Mouse (Mus musculus): Measurements from ENCODE around the gene Trim59. TPM values are rescaled to one million over a fixed set of nuclear protein-coding genes. Genes with fewer than 3 reads are reported as not detected.

Gene Trim59
- polyA plus RNA-seq (2016; fragmentation: Nextera tagmentation; extraction: Ambion mirVana): 112 and 114 TPM in 2 replicates

DNA sequence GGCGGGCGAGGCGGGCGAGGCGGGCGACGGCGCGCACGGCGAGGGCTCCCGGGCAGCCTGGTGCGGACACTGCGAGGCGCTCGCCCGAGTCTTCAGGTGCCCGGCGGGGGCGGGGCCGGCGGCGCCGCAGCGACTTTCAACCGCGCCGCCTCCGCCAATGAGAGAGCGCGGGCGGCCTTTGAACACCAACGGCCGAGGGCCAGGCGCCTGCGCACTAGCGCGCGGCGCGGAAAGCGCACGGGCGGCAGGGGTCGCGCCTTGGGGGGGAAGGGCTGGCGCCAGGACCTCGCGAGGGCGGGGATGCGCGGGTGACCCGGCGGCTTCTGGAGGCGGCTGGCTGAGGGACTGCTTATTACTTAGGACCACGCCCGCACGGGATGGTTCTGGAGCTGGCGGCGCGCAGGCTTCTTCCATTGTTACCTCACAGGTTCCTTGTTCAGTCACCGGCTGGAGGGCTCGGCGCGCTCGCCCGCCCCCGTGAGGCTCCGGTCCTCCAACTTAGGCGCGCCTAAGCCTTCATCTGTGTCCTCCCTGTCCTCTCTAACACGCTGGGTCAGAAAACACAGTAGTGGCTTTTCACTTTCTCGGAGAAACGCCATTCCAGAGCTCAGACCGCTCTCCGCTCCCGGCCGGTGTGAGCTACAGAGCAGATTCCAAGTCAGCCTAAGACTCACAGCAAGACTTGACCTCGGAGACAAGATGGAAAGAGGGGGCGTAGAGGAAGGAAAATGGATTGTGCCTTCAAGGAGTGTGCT lies at the start of gene Trim59:
Gene Trim59, minus strand, starts transcription at position 111 of the 755 bp plus-strand sequence.
- no peaks in the 10 kb centered on the region for H3K9me3 ChIP-seq

DNA sequence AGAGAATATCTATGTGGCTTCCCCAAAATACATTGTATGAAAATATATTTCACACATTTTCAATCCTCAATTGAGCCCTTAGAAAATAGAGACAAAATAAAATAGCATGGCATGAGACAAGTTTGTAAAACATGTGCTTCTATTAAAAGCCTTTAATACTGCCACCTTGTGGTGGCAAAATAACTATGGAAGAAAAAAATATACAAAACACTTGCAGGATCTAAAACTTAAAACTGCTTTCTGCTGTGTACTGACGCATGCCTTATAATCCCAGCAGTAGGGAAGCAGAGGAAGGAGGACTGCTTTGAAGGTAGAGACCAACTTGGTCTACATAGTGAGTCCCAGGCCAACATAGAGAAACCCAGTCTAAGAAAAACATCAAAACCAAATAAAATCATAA lies 19.4 kb upstream of the Trim59 start:
- Histone ChIP-seq H3K27me3 (replicated peaks) (no peaks in the 10 kb centered on the region), H3K9ac (no peak overlapping the region), H3K27ac (no peak overlapping the region), H3K4me3 (no peak overlapping the region), H3K4me2 (replicated peaks) (no peak overlapping the region), H3K36me3 (no peaks in the 10 kb centered on the region), H3K4me1 (no peaks in the 10 kb centered on the region), H3K9me3 (no peaks in the 10 kb centered on the region)
- WGBS: 64% methylated on average over 1 of the region's 1 CpGs
- no peak for ATAC-seq (ENCODE audit: low FRiP score, low read depth)

More for the DNA sequence above, at the start of gene Trim59:
- peak; percentile 97 for ATAC-seq (ENCODE audit: low FRiP score, low read depth)
- peaks cover 7% of the 10 kb centered on the region for H3K4me1 ChIP-seq
- WGBS: under 1% methylated on average over 79 of the region's 80 CpGs
- peak within 1 kb of the TSS; percentile 94 for H3K9ac ChIP-seq
- peak within 1 kb of the TSS; percentile 67 for H3K4me2 ChIP-seq (replicated peaks)
- H3K4me3 ChIP-seq: peak within 1 kb of the TSS; percentile 87
- peaks cover 4% of the 10 kb centered on the region for H3K36me3 ChIP-seq
- H3K27me3 ChIP-seq (replicated peaks): no peaks in the 10 kb centered on the region
- peak within 1 kb of the TSS; percentile 85 for H3K27ac ChIP-seq

DNA sequence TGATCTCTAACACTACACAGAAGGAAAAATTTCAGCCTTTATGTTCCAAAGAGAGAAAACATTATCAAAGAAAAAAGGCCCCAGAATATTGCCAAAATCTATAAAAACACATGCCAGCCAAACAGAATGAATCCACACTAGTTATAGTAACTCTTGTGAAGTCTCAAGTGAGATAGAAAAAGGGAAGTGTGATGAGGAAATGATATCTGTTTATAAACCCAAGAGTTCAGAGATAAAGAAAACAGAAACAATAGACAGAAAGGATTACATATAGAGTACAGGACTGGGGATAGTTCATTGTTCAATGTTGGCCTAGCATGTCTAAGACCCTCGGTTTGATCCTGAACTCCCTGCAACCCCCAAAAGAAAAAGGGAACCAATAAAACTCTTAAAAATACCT lies 18.2 kb upstream of the Trim59 start:
- Histone ChIP-seq H3K27ac (no peak overlapping the region), H3K4me3 (no peak overlapping the region), H3K9ac (no peak overlapping the region), H3K27me3 (replicated peaks) (no peaks in the 10 kb centered on the region), H3K36me3 (no peaks in the 10 kb centered on the region), H3K9me3 (no peaks in the 10 kb centered on the region), H3K4me2 (replicated peaks) (no peak overlapping the region), H3K4me1 (no peaks in the 10 kb centered on the region)
- no peak for ATAC-seq (ENCODE audit: low FRiP score, low read depth)
- WGBS: 100% methylated on average over 1 of the region's 1 CpGs

DNA sequence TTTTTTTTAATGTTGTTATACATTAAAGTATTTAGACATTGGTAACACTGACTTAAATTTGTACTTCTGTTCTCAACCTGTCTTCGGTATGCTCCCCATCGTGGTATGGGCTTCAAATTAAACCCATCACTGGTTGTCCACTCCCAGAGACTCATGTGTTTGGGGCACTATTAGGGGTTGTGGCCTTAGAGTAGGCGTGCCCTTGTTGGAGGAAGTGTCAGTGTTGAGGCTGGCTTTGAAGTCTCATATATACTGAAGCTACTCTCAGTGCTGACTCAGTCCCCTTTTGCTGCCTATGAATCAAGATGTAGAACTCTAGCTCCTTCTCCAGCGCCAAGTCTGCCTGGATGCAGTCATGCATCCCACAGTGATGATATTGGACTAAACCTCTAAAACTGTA lies 16.1 kb upstream of the Trim59 start:
- Histone ChIP-seq H3K4me1 (no peaks in the 10 kb centered on the region), H3K27ac (no peak overlapping the region), H3K4me3 (no peak overlapping the region), H3K36me3 (no peaks in the 10 kb centered on the region), H3K9ac (no peak overlapping the region), H3K9me3 (no peaks in the 10 kb centered on the region), H3K27me3 (replicated peaks) (no peaks in the 10 kb centered on the region), H3K4me2 (replicated peaks) (no peak overlapping the region)
- 95% methylated on average over 4 of the region's 4 CpGs for WGBS
- ATAC-seq (ENCODE audit: low FRiP score, low read depth): no peak

DNA sequence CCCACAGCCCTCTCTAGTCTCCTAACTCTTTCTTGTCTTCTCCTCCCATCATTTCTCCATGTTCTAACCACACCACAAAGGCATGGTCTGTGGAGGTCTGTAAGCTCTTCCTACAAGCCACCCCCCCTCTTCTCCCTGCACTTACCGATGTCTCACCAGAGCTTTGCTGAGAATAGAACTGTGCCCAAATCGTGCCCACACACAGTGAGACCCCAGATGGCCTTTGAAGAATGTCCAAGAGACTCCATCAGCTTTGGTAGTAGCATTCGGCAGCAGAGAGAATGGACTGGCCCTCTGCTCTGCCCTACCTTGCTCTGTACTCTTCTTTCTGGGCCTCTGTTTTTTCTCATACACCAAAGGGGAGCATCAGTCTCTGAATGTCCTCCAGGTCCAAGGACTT lies 11.3 kb upstream of the Trim59 start:
- Histone ChIP-seq H3K4me3 (no peak overlapping the region), H3K27ac (no peak overlapping the region), H3K4me1 (no peaks in the 10 kb centered on the region), H3K9ac (no peak overlapping the region), H3K36me3 (no peaks in the 10 kb centered on the region), H3K9me3 (no peaks in the 10 kb centered on the region), H3K27me3 (replicated peaks) (no peaks in the 10 kb centered on the region), H3K4me2 (replicated peaks) (no peak overlapping the region)
- WGBS: 89% methylated on average over 3 of the region's 3 CpGs
- no peak for ATAC-seq (ENCODE audit: low FRiP score, low read depth)

DNA sequence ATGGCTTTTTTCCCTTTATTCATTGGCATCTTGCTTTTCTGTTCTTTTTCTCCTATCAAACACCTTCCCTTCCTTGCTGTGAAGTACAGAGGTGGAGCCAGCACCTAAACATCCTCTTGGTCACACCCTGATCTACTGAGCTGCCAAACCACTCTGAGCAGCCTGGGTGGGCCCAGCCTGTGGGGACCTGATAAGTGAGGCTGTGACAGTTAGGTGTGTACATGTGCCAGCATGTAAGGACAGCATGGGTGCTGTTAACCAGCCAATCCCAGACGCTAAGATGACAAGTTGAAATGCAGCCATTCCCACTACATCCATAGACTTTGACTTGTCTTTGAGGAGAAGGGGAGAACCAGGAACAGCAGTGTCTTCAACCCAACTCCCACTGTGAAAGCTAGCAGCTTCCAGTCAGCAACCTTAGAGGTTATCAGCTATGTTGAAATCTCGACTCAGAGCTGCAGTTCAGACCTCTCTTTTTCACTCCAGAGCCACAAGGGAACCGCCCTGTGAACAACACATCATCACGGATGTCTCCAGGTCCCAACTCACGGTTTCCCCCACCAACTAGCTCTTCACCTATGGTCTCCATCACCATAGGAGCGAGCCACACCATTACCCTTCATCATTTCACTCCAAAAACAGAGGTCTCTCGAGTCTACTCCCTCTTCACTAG lies 10.3 kb upstream of the Trim59 start:
- no peak for ATAC-seq (ENCODE audit: low FRiP score, low read depth)
- 89% methylated on average over 7 of the region's 7 CpGs for WGBS
- Histone ChIP-seq H3K4me2 (replicated peaks) (no peak overlapping the region), H3K27me3 (replicated peaks) (no peaks in the 10 kb centered on the region), H3K4me1 (no peaks in the 10 kb centered on the region), H3K27ac (no peak overlapping the region), H3K36me3 (no peaks in the 10 kb centered on the region), H3K4me3 (no peak overlapping the region), H3K9ac (no peak overlapping the region), H3K9me3 (no peaks in the 10 kb centered on the region)

DNA sequence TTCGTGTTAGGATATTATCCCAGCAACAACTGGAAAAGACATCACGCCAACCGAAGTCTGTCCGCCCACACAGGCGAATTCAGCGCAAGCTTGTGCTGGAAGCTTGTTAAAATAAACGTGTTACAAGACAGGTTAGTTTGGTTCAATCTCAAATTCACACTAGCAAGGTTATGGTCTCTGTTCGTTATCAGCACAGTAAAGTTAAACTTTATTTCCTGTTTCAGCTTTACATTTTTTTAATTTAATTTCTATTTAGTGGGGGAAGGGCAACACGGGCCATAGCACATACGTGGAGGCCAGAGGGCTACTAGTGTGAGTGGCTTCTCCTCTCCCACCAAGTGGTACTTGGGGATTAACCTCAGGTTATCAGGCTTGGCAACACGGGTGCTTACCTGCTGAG lies 7.3 kb upstream of the Trim59 start:
- Histone ChIP-seq H3K27me3 (replicated peaks) (no peaks in the 10 kb centered on the region), H3K4me2 (replicated peaks) (no peak overlapping the region), H3K4me1 (no peaks in the 10 kb centered on the region), H3K9me3 (no peaks in the 10 kb centered on the region), H3K36me3 (no peaks in the 10 kb centered on the region), H3K27ac (no peak overlapping the region), H3K9ac (no peak overlapping the region), H3K4me3 (no peak overlapping the region)
- 92% methylated on average over 11 of the region's 11 CpGs for WGBS
- ATAC-seq (ENCODE audit: low FRiP score, low read depth): no peak

DNA sequence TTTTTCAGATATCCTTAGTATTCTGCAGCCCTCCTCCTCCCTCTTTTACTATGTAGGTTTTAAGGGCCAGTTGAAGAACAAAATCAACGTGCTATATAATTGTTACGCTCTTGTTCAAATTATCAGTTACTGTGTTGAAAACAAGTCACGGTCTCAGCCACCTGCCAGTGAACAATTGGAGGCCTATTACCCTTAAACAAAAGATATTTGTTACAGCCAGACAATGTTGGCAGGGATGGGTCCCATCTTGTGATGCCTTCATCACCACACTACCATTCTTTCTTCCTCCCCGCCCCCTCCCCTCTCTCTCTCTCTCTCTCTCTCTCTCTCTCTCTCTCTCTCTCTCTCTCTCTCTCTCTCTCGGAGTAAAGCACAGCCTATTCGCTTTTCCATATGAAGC lies 4.5 kb upstream of the Trim59 start:
- Histone ChIP-seq H3K27ac (no peak overlapping the region), H3K36me3 (no peaks in the 10 kb centered on the region), H3K4me1 (peaks cover 5% of the 10 kb centered on the region), H3K9me3 (no peaks in the 10 kb centered on the region), H3K4me3 (no peak overlapping the region), H3K4me2 (replicated peaks) (no peak overlapping the region), H3K9ac (no peak overlapping the region), H3K27me3 (replicated peaks) (no peaks in the 10 kb centered on the region)
- WGBS: 51% methylated on average over 6 of the region's 6 CpGs
- no peak for ATAC-seq (ENCODE audit: low FRiP score, low read depth)

DNA sequence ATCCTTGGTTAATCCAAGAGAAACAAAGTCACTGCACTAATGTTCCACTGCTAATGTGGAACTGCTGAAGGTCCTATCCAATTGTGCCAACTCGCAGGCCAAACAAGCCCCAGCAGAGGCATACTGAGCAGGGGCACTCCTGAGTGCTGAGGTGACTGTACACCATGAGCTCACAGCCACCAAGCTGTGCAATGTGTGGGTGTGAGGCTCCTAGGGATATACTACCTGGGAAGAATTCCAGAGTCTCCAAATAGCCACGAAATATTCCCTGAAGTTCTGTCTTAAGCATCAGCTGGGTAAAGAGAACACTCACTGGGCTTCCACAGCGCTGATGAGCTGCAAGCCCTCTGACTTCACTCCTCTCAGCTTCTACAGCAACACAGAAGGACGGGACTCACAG lies 3.1 kb upstream of the Trim59 start:
- Histone ChIP-seq H3K4me3 (no peak overlapping the region), H3K4me2 (replicated peaks) (no peak overlapping the region), H3K27ac (no peak overlapping the region), H3K36me3 (no peaks in the 10 kb centered on the region), H3K27me3 (replicated peaks) (no peaks in the 10 kb centered on the region), H3K9ac (no peak overlapping the region), H3K4me1 (peaks cover 7% of the 10 kb centered on the region), H3K9me3 (no peaks in the 10 kb centered on the region)
- no peak for ATAC-seq (ENCODE audit: low FRiP score, low read depth)
- 84% methylated on average over 4 of the region's 4 CpGs for WGBS

DNA sequence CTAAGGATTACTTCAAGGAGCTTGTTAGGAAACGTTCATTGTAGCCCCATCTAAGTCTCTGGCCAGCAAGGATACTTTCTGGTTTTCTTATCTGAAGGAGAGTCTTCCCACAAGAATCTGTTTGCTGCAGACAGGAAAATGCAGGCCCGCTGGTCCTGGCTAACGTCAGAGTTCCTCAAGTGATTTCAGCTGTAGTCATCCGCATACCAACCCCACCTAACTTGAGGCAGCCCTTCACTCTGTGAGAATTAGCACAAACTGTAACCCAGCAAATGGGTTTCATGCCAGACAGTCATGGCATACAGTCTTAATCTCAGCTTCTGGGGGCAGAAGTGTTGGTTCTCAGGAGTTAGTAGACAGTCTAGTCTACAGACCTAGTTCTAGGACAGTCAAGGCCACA lies 2.0 kb upstream of the Trim59 start:
- Histone ChIP-seq H3K27me3 (replicated peaks) (no peaks in the 10 kb centered on the region), H3K4me3 (no peak overlapping the region), H3K27ac (no peak overlapping the region), H3K4me2 (replicated peaks) (no peak overlapping the region), H3K36me3 (no peaks in the 10 kb centered on the region; the same call in 1 of the 2 replicates), H3K9ac (no peak overlapping the region), H3K4me1 (peaks cover 7% of the 10 kb centered on the region), H3K9me3 (no peaks in the 10 kb centered on the region)
- WGBS: 74% methylated on average over 4 of the region's 4 CpGs
- no peak for ATAC-seq (ENCODE audit: low FRiP score, low read depth)

DNA sequence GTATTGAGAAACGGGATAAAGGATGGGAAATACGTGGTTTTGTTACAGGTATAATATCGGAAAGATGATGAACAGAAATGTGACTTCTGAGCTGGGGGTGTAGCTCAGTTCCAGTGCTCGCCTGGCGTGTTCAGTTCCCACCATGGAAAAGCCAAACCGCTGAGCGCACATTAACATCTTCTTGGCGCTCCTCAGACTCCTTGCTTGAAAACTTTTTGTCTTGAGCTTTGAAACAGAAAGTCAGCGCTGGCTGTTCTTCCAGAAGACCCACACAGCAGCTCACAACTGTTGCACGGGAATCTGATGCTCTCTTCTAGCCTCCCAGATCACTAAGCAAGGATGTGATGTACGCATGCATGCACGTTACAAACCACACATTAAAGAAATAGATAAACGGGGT lies 1.2 kb upstream of the Trim59 start:
- Histone ChIP-seq H3K27ac (no peak overlapping the region), H3K9ac (peak overlapping the region; percentile 36; the same call in 1 of the 2 replicates), H3K4me1 (peaks cover 7% of the 10 kb centered on the region), H3K27me3 (replicated peaks) (no peaks in the 10 kb centered on the region), H3K36me3 (no peaks in the 10 kb centered on the region; the same call in 1 of the 2 replicates), H3K4me3 (peak overlapping the region; percentile 87; the same call in 1 of the 2 replicates), H3K9me3 (no peaks in the 10 kb centered on the region), H3K4me2 (replicated peaks) (peak overlapping the region; percentile 67)
- no peak for ATAC-seq (ENCODE audit: low FRiP score, low read depth)
- 20% methylated on average over 13 of the region's 13 CpGs for WGBS

DNA sequence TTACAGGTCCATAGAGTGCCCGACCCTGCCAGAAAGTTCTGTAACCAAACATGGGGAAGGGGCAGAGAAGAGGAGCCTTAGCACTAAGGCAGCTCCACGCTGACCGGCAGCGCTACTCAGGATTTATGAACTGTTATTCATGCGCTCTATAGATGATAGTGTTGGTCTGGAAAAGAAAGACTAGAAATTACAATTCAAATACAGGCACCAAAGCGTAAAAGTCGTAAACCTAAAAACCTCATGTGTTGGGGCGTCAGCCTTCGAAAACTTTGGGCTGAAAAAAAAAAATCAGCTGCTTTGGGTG lies 797 bp upstream of the Trim59 start:
- peaks cover 7% of the 10 kb centered on the region for H3K4me1 ChIP-seq
- ATAC-seq (ENCODE audit: low FRiP score, low read depth): no peak; the same call in 1 of the 2 replicates
- H3K36me3 ChIP-seq: no peaks in the 10 kb centered on the region; the same call in 1 of the 2 replicates
- H3K9ac ChIP-seq: peak overlapping the region; percentile 94
- peak overlapping the region; percentile 87 for H3K4me3 ChIP-seq
- WGBS: 5% methylated on average over 9 of the region's 9 CpGs
- H3K27me3 ChIP-seq (replicated peaks): no peaks in the 10 kb centered on the region
- peak overlapping the region; percentile 85 for H3K27ac ChIP-seq
- peak overlapping the region; percentile 67 for H3K4me2 ChIP-seq (replicated peaks)
- H3K9me3 ChIP-seq: no peaks in the 10 kb centered on the region

Data from neural tube, embryonic 12.5 days (tissue).